Mouse (Mus musculus) hindbrain, embryonic 16.5 days (tissue): ENCODE results near the gene Cptp. TPM values are rescaled to one million over a fixed set of nuclear protein-coding genes. Genes with fewer than 3 reads are reported as not detected.

Experiments used
- ATAC-seq: fragments of 200-750 bp; cut with Nextera tagmentation; 2 replicates; pipeline ENCODE4 v1.8.0; 2017; ENCODE audit warnings: moderate TSS enrichment, moderate library complexity
- H3K27ac ChIP-seq: fragments of 300-500 bp; sonication (generic); 2 replicates; pipeline ENCODE4 v1.5.1; 2014; ENCODE audit warnings: low read depth, mild to moderate bottlenecking, control low read depth, low read length, moderate library complexity
- H3K27me3 ChIP-seq: fragments of 300-500 bp; sonication (generic); replicated peaks from 2 replicates; pipeline ENCODE4 v1.6.1; 2014; ENCODE audit warnings: low read length; ENCODE audit not compliant: control insufficient read depth, insufficient read depth
- H3K36me3 ChIP-seq: fragments of 300-500 bp; sonication (generic); 2 replicates; pipeline ENCODE4 v1.6.1; 2014; ENCODE audit warnings: mild to moderate bottlenecking, low read length, moderate library complexity, mixed read lengths; ENCODE audit not compliant: control insufficient read depth, insufficient read depth
- H3K4me1 ChIP-seq: fragments of 300-500 bp; sonication (generic); 2 replicates; pipeline ENCODE4 v1.6.1; 2014; ENCODE audit warnings: low read depth, low read length; ENCODE audit not compliant: control insufficient read depth, insufficient read depth
- H3K4me2 ChIP-seq: fragments of 300-500 bp; sonication (generic); 2 replicates; pipeline ENCODE4 v1.6.1; 2014; ENCODE audit warnings: mild to moderate bottlenecking, low read length, control low read depth, moderate library complexity
- H3K4me3 ChIP-seq: fragments of 300-500 bp; sonication (generic); 2 replicates; pipeline ENCODE4 v1.5.1; 2014; ENCODE audit warnings: mild to moderate bottlenecking, low read length, control low read depth, moderate library complexity
- H3K9ac ChIP-seq: fragments of 300-500 bp; sonication (generic); 2 replicates; pipeline ENCODE4 v1.6.1; 2014; ENCODE audit warnings: low read depth, mild to moderate bottlenecking, control low read depth, low read length, moderate library complexity
- H3K9me3 ChIP-seq: fragments of 300-500 bp; sonication (generic); 2 replicates; pipeline ENCODE4 v1.6.1; 2014; ENCODE audit warnings: mild to moderate bottlenecking, low read length, moderate library complexity; ENCODE audit not compliant: control insufficient read depth
- WGBS: fragments of 180-500 bp; shearing (Covaris S2); extraction: QIAGEN DNeasy Blood & Tissue Kit; methylation state at CpG from one replicate; pipeline ENCODE4 v1.1.7; 2014; 5-methylcytosine and 5-hydroxymethylcytosine counted together
- polyA plus RNA-seq: library from polyadenylated mRNA; unstranded; fragments of >200 nt; fragmentation: Nextera tagmentation; extraction: Ambion mirVana; gene quantifications from 2 replicates; pipeline ENCODE4 v1.2.1, GENCODE M21; 2015

Cptp gene
- polyA plus RNA-seq, 1 experiment from 2014 or later: 31.7 TPM

DNA sequence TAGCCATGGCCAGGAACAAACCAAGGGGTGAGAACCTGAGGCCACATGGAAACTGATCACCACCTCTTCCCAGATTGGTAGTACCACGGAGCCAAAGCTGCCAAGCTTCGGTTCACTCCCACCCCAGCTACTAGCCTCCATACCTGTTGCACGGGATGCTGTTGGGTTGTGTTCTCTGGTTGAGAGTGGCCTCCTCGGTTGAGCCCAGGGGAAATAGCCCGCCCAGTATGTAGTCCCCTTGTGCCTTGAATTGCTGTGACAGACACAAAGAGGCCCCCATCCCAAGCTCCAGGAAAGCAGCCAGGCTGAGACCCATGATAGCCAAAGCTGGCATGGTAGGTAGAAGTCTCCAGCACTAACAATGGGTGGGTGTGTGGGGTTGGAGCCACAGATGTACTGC lies 6.2 kb downstream of the Cptp start, which contains the start of gene Tas1r3:
Gene Tas1r3, minus strand, starts transcription at position 362 of the 400 bp plus-strand sequence.
- H3K9ac ChIP-seq: no peak within 1 kb of the TSS
- 84% methylated on average over 5 of the region's 5 CpGs for WGBS
- H3K27ac ChIP-seq: no peak within 1 kb of the TSS
- H3K4me3 ChIP-seq: no peak within 1 kb of the TSS
- no peaks in the 10 kb centered on the region for H3K9me3 ChIP-seq
- H3K36me3 ChIP-seq: peaks cover 40% of the 10 kb centered on the region
- H3K4me2 ChIP-seq: no peak within 1 kb of the TSS
- H3K4me1 ChIP-seq: no peaks in the 10 kb centered on the region
- H3K27me3 ChIP-seq: no peaks in the 10 kb centered on the region
- ATAC-seq: no peak

GRCm38 (mm10) chr4:155861787-155862186 lies 7.5 kb downstream of the Cptp start:
- Histone ChIP-seq H3K27ac (no peak overlapping the region), H3K27me3 (no peaks in the 10 kb centered on the region), H3K36me3 (peaks cover 42% of the 10 kb centered on the region), H3K9me3 (no peaks in the 10 kb centered on the region), H3K9ac (no peak overlapping the region), H3K4me1 (no peaks in the 10 kb centered on the region), H3K4me3 (no peak overlapping the region), H3K4me2 (no peak overlapping the region)
- no peak for ATAC-seq
- 94% methylated on average over 7 of the region's 7 CpGs for WGBS

- 40% methylated on average over 13 of the region's 13 CpGs for WGBS
- H3K4me1 ChIP-seq: no peaks in the 10 kb centered on the region
- no peak overlapping the region for H3K4me3 ChIP-seq
- no peak for ATAC-seq
- no peaks in the 10 kb centered on the region for H3K27me3 ChIP-seq
- H3K9ac ChIP-seq: no peak overlapping the region
- H3K36me3 ChIP-seq: peaks cover 39% of the 10 kb centered on the region
- no peaks in the 10 kb centered on the region for H3K9me3 ChIP-seq
- no peak overlapping the region for H3K4me2 ChIP-seq
- no peak overlapping the region for H3K27ac ChIP-seq
Measured at GRCm38 (mm10) chr4:155859318-155859717, 9.9 kb downstream of the Cptp start.

GRCm38 (mm10) chr4:155856881-155857280 lies 12.4 kb downstream of the Cptp start:
- no peak for ATAC-seq
- H3K9me3 ChIP-seq: no peaks in the 10 kb centered on the region
- no peak overlapping the region for H3K9ac ChIP-seq
- no peak overlapping the region for H3K4me3 ChIP-seq
- H3K27ac ChIP-seq: no peak overlapping the region
- H3K4me1 ChIP-seq: peaks cover 1% of the 10 kb centered on the region; the same call in 1 of the 2 replicates
- no peaks in the 10 kb centered on the region for H3K27me3 ChIP-seq
- peaks cover 42% of the 10 kb centered on the region for H3K36me3 ChIP-seq
- 84% methylated on average over 3 of the region's 3 CpGs for WGBS
- H3K4me2 ChIP-seq: no peak overlapping the region

DNA sequence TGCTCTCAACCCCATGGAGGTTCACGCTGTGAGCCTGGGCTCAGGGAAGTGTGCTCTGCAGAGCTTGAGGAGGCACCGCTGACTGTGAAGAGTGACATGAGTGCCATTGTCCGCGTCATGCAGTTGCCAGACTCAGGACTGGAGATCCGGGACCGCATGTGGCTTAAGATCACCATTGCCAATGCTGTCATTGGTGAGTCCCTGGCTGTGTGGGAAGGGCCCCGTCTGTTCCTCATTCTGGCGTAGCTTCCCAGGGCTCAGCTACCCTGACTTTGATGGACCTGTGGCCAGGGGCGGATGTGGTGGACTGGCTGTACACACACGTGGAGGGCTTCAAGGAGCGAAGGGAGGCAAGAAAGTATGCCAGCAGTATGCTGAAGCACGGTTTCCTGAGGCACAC lies 13.2 kb downstream of the Cptp start:
- Histone ChIP-seq H3K4me1 (peaks cover 2% of the 10 kb centered on the region; the same call in 1 of the 2 replicates), H3K9ac (no peak overlapping the region), H3K27ac (no peak overlapping the region), H3K27me3 (no peaks in the 10 kb centered on the region), H3K9me3 (no peaks in the 10 kb centered on the region), H3K4me2 (no peak overlapping the region), H3K4me3 (no peak overlapping the region), H3K36me3 (peaks cover 39% of the 10 kb centered on the region)
- no peak for ATAC-seq
- WGBS: 90% methylated on average over 12 of the region's 12 CpGs

DNA sequence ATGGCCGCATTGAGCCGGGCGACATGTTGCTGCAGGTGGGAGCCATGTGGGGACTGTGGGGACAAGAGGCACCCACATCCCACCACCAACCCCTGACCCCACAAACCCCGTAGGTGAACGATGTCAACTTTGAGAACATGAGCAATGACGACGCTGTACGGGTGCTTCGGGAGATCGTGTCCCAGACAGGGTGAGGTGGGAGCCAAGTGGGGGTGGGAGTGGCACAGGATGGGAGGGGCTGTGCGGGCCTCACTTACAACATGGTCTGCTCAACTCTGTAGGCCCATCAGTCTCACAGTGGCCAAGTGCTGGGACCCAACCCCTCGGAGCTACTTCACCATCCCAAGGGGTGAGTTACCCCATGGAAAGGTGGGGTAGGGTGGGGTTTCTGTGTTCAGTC lies 14.2 kb downstream of the Cptp start:
- Histone ChIP-seq H3K4me2 (no peak overlapping the region), H3K4me3 (no peak overlapping the region), H3K36me3 (peaks cover 32% of the 10 kb centered on the region), H3K9me3 (no peaks in the 10 kb centered on the region), H3K9ac (no peak overlapping the region), H3K4me1 (peaks cover 12% of the 10 kb centered on the region), H3K27ac (no peak overlapping the region), H3K27me3 (no peaks in the 10 kb centered on the region)
- no peak for ATAC-seq
- 99% methylated on average over 12 of the region's 12 CpGs for WGBS

- Histone ChIP-seq H3K4me2 (no peak overlapping the region), H3K27ac (no peak overlapping the region), H3K36me3 (peaks cover 23% of the 10 kb centered on the region), H3K9ac (no peak overlapping the region), H3K9me3 (no peaks in the 10 kb centered on the region), H3K4me1 (peaks cover 27% of the 10 kb centered on the region), H3K27me3 (no peaks in the 10 kb centered on the region), H3K4me3 (no peak overlapping the region)
- 89% methylated on average over 9 of the region's 9 CpGs for WGBS
- ATAC-seq: no peak
Measured at GRCm38 (mm10) chr4:155853421-155853820, 15.8 kb downstream of the Cptp start.

- no peaks in the 10 kb centered on the region for H3K27me3 ChIP-seq
- no peak for ATAC-seq
- no peak overlapping the region for H3K9ac ChIP-seq
- 70% methylated on average over 2 of the region's 2 CpGs for WGBS
- H3K4me1 ChIP-seq: peaks cover 33% of the 10 kb centered on the region
- H3K36me3 ChIP-seq: peaks cover 19% of the 10 kb centered on the region
- no peak overlapping the region for H3K4me3 ChIP-seq
- no peaks in the 10 kb centered on the region for H3K9me3 ChIP-seq
- H3K27ac ChIP-seq: no peak overlapping the region
- no peak overlapping the region for H3K4me2 ChIP-seq
Measured at GRCm38 (mm10) chr4:155851951-155852411, 17.3 kb downstream of the Cptp start.

- no peaks in the 10 kb centered on the region for H3K9me3 ChIP-seq
- peaks cover 38% of the 10 kb centered on the region for H3K4me1 ChIP-seq
- no peak overlapping the region for H3K4me3 ChIP-seq
- no peak overlapping the region for H3K9ac ChIP-seq
- 96% methylated on average over 3 of the region's 3 CpGs for WGBS
- no peak overlapping the region for H3K27ac ChIP-seq
- no peak for ATAC-seq
- H3K4me2 ChIP-seq: no peak overlapping the region
- peaks cover 16% of the 10 kb centered on the region for H3K36me3 ChIP-seq
- H3K27me3 ChIP-seq: no peaks in the 10 kb centered on the region
Measured at GRCm38 (mm10) chr4:155851368-155851767, 17.9 kb downstream of the Cptp start.
